Mouse (Mus musculus) limb, embryonic 14.5 days (tissue): ENCODE results near the gene Csde1. TPM values are rescaled to one million over a fixed set of nuclear protein-coding genes. Genes with fewer than 3 reads are reported as not detected.

ENCODE experiments used
- ATAC-seq: fragments of 200-750 bp; cut with Nextera tagmentation; 2 replicates; pipeline ENCODE4 v1.8.0; 2017; ENCODE audit warnings: low read depth, moderate number of reproducible peaks, moderate TSS enrichment; ENCODE audit not compliant: low FRiP score
- DNase-seq: peaks from one replicate; pipeline ENCODE4 v3.0.0-alpha.2; 2015; ENCODE audit warnings: low spot score
- H3K27ac ChIP-seq: fragments of 300-500 bp; sonication (generic); replicated peaks from 2 replicates; pipeline ENCODE4 v1.5.1; 2014; ENCODE audit warnings: low read depth, mild to moderate bottlenecking, low read length, moderate library complexity, mixed read lengths
- H3K27me3 ChIP-seq: fragments of 300-500 bp; sonication (generic); 2 replicates; pipeline ENCODE4 v1.6.1; 2014; ENCODE audit warnings: low read length, mixed read lengths; ENCODE audit not compliant: control insufficient read depth, insufficient read depth
- H3K36me3 ChIP-seq: fragments of 300-500 bp; sonication (generic); 2 replicates; pipeline ENCODE4 v1.6.1; 2014; ENCODE audit warnings: mild to moderate bottlenecking, low read length, moderate library complexity, mixed read lengths; ENCODE audit not compliant: control insufficient read depth, insufficient read depth
- H3K4me1 ChIP-seq: fragments of 300-500 bp; sonication (generic); 2 replicates; pipeline ENCODE4 v1.6.1; 2014; ENCODE audit warnings: antibody characterized with exemption, low read length, mixed read lengths; ENCODE audit not compliant: control insufficient read depth, insufficient read depth
- H3K4me2 ChIP-seq: fragments of 300-500 bp; sonication (generic); replicated peaks from 2 replicates; pipeline ENCODE4 v1.6.1; 2014; ENCODE audit warnings: low read depth, mild to moderate bottlenecking, low read length, moderate library complexity; ENCODE audit not compliant: severe bottlenecking
- H3K4me3 ChIP-seq: fragments of 300-500 bp; sonication (generic); replicated peaks from 2 replicates; pipeline ENCODE4 v1.5.1; 2014; ENCODE audit warnings: low read length
- H3K9ac ChIP-seq: fragments of 300-500 bp; sonication (generic); 2 replicates; pipeline ENCODE4 v1.6.1; 2014; ENCODE audit warnings: mild to moderate bottlenecking, low read depth, low read length, moderate library complexity; ENCODE audit not compliant: severe bottlenecking
- H3K9me3 ChIP-seq: fragments of 300-500 bp; sonication (generic); 2 replicates; pipeline ENCODE4 v1.6.1; 2016; ENCODE audit warnings: low read length; ENCODE audit not compliant: control insufficient read depth
- POLR2A ChIP-seq: fragments of 200-500 bp; IDR thresholded peaks from 2 replicates; pipeline ENCODE4 v1.8.0; 2012; ENCODE audit warnings: inconsistent platforms, mild to moderate bottlenecking, moderate library complexity, borderline replicate concordance; ENCODE audit not compliant: insufficient read depth, insufficient read length; ENCODE audit errors: extremely low read depth
- WGBS: fragments of 180-500 bp; shearing (Covaris S2); extraction: QIAGEN DNeasy Blood & Tissue Kit; methylation state at CpG from one replicate; pipeline ENCODE4 v1.1.7; 2014; 5-methylcytosine and 5-hydroxymethylcytosine counted together
- polyA plus RNA-seq, 2 experiments: library from polyadenylated mRNA; depleted of rRNA in 1 of 2; stranded (reverse) in 1 of 2; unstranded in 1 of 2; fragments of >200 nt; fragmentation: Nextera tagmentation in 1 of 2; extraction: Ambion mirVana in 1 of 2; gene quantifications; 2 replicates each; pipeline versions ENCODE4 v1.2.1 to v1.2.3; 2012 to 2014

Csde1 gene
- polyA plus RNA-seq (2012; rRNA removed) (70.3 and 92.6 TPM in 2 replicates), polyA plus RNA-seq (2014; fragmentation: Nextera tagmentation; extraction: Ambion mirVana) (355 and 377 TPM in 2 replicates)

- Histone ChIP-seq H3K9ac (peak within 1 kb of the TSS; percentile 99), H3K4me1 (peaks cover 9% of the 10 kb centered on the region), H3K27me3 (no peaks in the 10 kb centered on the region), H3K36me3 (peaks cover 3% of the 10 kb centered on the region; the same call in 1 of the 2 replicates), H3K4me3 (peak within 1 kb of the TSS; percentile 83), H3K27ac (peak within 1 kb of the TSS; percentile 97), H3K4me2 (peak within 1 kb of the TSS; percentile 74), H3K9me3 (no peaks in the 10 kb centered on the region)
- ATAC-seq (peak; percentile 95), DNase-seq (peak; percentile 99)
- TF ChIP-seq POLR2A: peak; percentile 95; the same call in 1 of the 2 replicates
- WGBS: under 1% methylated on average over 54 of the region's 55 CpGs
These were observed at the start of gene Csde1 for GRCm38 (mm10) chr3:103020249-103020942. Gene Csde1, plus strand, starts transcription at chr3:103020426.

DNA sequence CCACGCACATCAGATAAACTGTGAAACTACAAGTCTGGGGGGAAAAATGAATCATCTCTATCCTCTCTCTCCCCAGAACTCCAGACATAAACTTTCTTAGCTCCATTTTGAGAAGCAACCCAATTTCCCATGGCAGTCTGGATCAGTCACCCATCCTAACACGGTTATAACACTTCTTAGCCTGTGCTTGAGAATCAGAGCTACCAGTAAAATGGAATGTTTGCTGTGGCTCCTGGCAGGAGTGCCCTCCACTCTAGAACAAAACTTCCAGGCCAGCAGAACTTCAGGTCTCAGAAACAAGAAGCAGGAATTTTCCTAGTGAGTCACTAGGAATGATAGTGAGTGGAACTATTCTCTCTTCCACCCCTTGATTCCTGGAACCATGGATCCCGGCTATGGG, 49.7 kb upstream of the Csde1 start:
- no peaks in the 10 kb centered on the region for H3K36me3 ChIP-seq
- ATAC-seq: no peak
- H3K4me2 ChIP-seq: no peak overlapping the region
- no peaks in the 10 kb centered on the region for H3K27me3 ChIP-seq
- no peak for DNase-seq
- H3K27ac ChIP-seq: no peak overlapping the region
- TF ChIP-seq POLR2A: no peak
- H3K4me3 ChIP-seq: no peak overlapping the region
- WGBS: 84% methylated on average over 3 of the region's 3 CpGs
- no peaks in the 10 kb centered on the region for H3K4me1 ChIP-seq
- no peak overlapping the region for H3K9ac ChIP-seq
- H3K9me3 ChIP-seq: no peaks in the 10 kb centered on the region

DNA sequence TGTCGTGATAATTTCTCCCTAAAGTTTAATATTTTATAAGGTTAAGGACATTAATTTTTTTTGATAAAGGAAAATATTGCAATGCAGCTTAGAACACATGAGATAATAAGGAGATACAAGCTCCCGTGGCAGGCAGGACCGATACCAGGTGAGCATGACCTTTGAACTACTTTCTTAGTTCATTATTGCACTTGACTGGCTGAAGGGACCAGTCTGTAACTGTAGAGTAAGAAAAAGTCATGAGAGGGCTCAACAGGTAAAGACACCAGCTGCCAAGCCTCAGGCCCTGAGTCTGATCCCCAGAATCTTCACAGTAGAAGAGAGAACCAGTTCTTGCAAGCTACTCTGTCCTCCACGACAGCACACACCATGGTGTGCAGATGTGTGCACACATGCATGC, 43.3 kb upstream of the Csde1 start:
- Histone ChIP-seq H3K9ac (no peak overlapping the region), H3K27ac (no peak overlapping the region), H3K4me3 (no peak overlapping the region), H3K36me3 (no peaks in the 10 kb centered on the region), H3K4me2 (no peak overlapping the region), H3K27me3 (no peaks in the 10 kb centered on the region), H3K4me1 (no peaks in the 10 kb centered on the region), H3K9me3 (no peaks in the 10 kb centered on the region)
- TF ChIP-seq POLR2A: no peak
- DNase-seq (no peak), ATAC-seq (no peak)
- 83% methylated on average over 4 of the region's 4 CpGs for WGBS

DNA sequence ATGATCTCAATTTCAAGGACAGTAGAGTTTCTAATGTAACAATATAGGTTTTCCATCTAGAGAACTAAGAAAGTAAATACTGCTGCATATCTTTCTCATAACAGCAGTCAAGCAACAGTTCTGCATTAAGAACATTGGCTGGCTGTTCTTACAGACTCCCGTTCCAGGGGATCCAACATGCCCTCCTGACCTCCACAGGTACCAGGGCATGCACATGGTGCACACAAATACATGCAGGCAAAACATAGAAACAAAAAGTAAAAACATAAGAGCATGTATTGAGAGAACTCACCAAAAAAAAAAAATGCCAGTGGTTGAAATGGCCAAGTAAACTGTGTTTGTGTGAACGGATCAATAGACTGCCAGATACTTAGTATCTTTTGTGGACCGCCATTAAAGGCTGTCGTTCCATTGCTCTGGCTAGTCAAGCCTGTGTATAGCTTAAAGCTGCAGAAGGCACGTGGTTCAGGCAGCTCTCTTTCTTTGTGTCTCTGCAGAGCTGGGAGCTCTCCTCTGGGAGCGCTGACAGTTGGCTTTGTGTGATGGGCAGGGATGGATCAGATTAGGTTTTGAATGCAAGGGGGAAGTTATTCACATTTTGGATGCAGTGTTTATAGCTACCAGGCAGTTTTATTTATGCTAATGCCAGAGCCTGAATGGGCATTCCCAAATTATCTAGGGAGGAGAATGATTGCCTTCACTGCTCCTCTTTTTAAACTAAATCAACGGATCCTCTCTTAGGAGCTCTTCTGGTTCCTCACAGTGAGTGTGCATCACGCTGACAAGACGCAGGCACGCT, 40.5 kb upstream of the Csde1 start:
- DNase-seq: no peak

DNA sequence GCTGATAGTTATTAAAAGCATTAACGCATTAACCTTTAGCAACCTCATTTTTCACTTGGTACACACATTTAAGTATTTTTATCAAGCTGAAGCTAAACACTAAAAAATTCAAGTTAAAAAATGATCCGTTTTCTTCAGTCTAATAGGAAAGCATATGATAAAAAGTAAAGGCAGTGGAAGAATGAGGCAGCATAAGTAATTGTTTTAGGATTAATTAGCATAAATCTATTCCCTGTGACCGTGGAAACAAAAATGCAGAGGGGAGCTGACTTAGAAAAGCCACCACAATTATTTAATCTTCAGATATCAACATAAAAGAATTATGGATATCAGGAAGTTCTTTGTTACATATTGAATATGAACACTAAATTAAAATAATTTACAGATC, 39.9 kb upstream of the Csde1 start:
- ATAC-seq (no peak), DNase-seq (no peak)
- Histone ChIP-seq H3K9me3 (no peaks in the 10 kb centered on the region), H3K27me3 (no peaks in the 10 kb centered on the region), H3K9ac (no peak overlapping the region), H3K4me2 (no peak overlapping the region), H3K27ac (no peak overlapping the region), H3K36me3 (no peaks in the 10 kb centered on the region), H3K4me1 (no peaks in the 10 kb centered on the region), H3K4me3 (no peak overlapping the region)
- TF ChIP-seq POLR2A: no peak
- 69% methylated on average over 3 of the region's 3 CpGs for WGBS

More for the DNA sequence above, 40.5 kb upstream of the Csde1 start:
- Histone ChIP-seq H3K4me1 (no peaks in the 10 kb centered on the region), H3K27ac (no peak overlapping the region), H3K4me2 (no peak overlapping the region), H3K27me3 (no peaks in the 10 kb centered on the region), H3K4me3 (no peak overlapping the region), H3K36me3 (no peaks in the 10 kb centered on the region), H3K9ac (no peak overlapping the region), H3K9me3 (no peaks in the 10 kb centered on the region)
- ATAC-seq: no peak
- no peak for TF ChIP-seq POLR2A
- WGBS: 45% methylated on average over 10 of the region's 10 CpGs
